Mouse (Mus musculus): ENCODE measurements around the gene Cdk6. TPM values are rescaled to one million over a fixed set of nuclear protein-coding genes. Genes with fewer than 3 reads are reported as not detected.

Cdk6 gene
- polyA plus RNA-seq, 1 experiment = 9.7 TPM

- whole genome bisulfite sequencing = 77% methylated on average over 1 of the region's 1 CpGs
- H3K27ac ChIP-seq (ENCODE audit: insufficient read depth, low read length) = no peak overlapping the region
Measured at GRCm38 (mm10) chr5:3551481-3551880, 210.2 kb downstream of the Cdk6 start.

GRCm38 (mm10) chr5:3554198-3554597 lies 212.9 kb downstream of the Cdk6 start:
- TF ChIP-seq POLR2A (IDR thresholded peaks at IDR 0.05; ENCODE audit: low read depth, low read length) = no peak
- no peak for TF ChIP-seq CTCF (IDR thresholded peaks at IDR 0.05; ENCODE audit: extremely low read depth, insufficient read depth, insufficient read length, insufficient replicate concordance)
- no peak overlapping the region; the same call in 1 of the 2 replicates for H3K4me3 ChIP-seq (ENCODE audit: extremely low read depth, insufficient read depth, insufficient read length)
- peaks cover 17% of the 10 kb centered on the region for H3K36me3 ChIP-seq (ENCODE audit: control insufficient read depth, insufficient read depth, low read length)
- no peaks in the 10 kb centered on the region for H3K27me3 ChIP-seq (ENCODE audit: control insufficient read depth, insufficient read depth, low read length)
- DNase-seq (ENCODE audit: low read depth in 1 of 2, low spot score in 2 of 2) = no peak
- no peak overlapping the region for H3K27ac ChIP-seq (ENCODE audit: insufficient read depth, low read length)
- no peaks in the 10 kb centered on the region for H3K4me1 ChIP-seq (ENCODE audit: control insufficient read depth, insufficient read depth, insufficient read length)
- 90% methylated on average over 2 of the region's 2 CpGs for WGBS

More at GRCm38 (mm10) chr5:3551481-3551880, 210.2 kb downstream of the Cdk6 start:
- Histone ChIP-seq H3K27me3 (ENCODE audit: control insufficient read depth, insufficient read depth, low read length) (no peaks in the 10 kb centered on the region), H3K4me1 (ENCODE audit: control insufficient read depth, insufficient read depth, insufficient read length) (no peaks in the 10 kb centered on the region), H3K4me3 (ENCODE audit: extremely low read depth, insufficient read depth, insufficient read length) (no peak overlapping the region), H3K36me3 (ENCODE audit: control insufficient read depth, insufficient read depth, low read length) (peaks cover 5% of the 10 kb centered on the region)
- TF ChIP-seq POLR2A (IDR thresholded peaks at IDR 0.05; ENCODE audit: low read depth, low read length) = no peak
- TF ChIP-seq CTCF (IDR thresholded peaks at IDR 0.05; ENCODE audit: extremely low read depth, insufficient read depth, insufficient read length, insufficient replicate concordance) = no peak
- no peak for DNase-seq (ENCODE audit: low read depth in 1 of 2, low spot score in 2 of 2)

- TF ChIP-seq CTCF (IDR thresholded peaks at IDR 0.05; ENCODE audit: extremely low read depth, insufficient read depth, insufficient read length, insufficient replicate concordance) (no peak), POLR2A (IDR thresholded peaks at IDR 0.05; ENCODE audit: low read depth, low read length) (no peak)
- no peaks in the 10 kb centered on the region for H3K4me1 ChIP-seq (ENCODE audit: control insufficient read depth, insufficient read depth, insufficient read length)
- H3K4me3 ChIP-seq (ENCODE audit: extremely low read depth, insufficient read depth, insufficient read length) = no peak within 1 kb of the TSS
- H3K36me3 ChIP-seq (ENCODE audit: control insufficient read depth, insufficient read depth, low read length) = peaks cover 54% of the 10 kb centered on the region
- H3K27ac ChIP-seq (ENCODE audit: insufficient read depth, low read length) = no peak within 1 kb of the TSS
- DNase-seq (ENCODE audit: low read depth in 1 of 2, low spot score in 2 of 2) = no peak
- WGBS = 96% methylated on average over 4 of the region's 4 CpGs
- H3K27me3 ChIP-seq (ENCODE audit: control insufficient read depth, insufficient read depth, low read length) = no peaks in the 10 kb centered on the region
Measured at GRCm38 (mm10) chr5:3571266-3571665, 230.0 kb downstream of the Cdk6 start, which contains the start of gene 1700109H08Rik. Gene 1700109H08Rik (plus strand): TSS chr5:3571566.

DNA sequence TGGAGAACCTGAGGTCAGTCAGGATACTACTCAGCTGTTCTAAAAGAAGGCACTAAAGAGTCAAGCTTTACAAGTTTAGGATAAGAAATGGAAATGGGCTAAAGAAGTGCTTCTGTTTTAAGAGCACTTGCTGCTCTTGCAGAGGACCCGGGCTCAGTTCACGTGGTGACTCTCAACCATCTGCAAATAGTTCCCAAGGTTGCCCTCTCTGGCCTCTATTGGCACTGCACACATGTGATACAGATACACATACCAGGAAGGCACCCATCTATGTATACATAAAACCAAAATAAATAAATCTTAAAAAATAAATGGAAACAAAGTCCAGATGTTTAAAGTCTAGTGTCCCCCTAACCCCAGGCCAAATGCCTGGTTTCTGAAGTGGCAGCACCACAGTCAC lies 233.5 kb downstream of the Cdk6 start:
- 97% methylated on average over 2 of the region's 2 CpGs for WGBS
- Histone ChIP-seq H3K36me3 (ENCODE audit: control insufficient read depth, insufficient read depth, low read length) (peaks cover 54% of the 10 kb centered on the region), H3K27ac (ENCODE audit: insufficient read depth, low read length) (no peak overlapping the region), H3K4me3 (ENCODE audit: extremely low read depth, insufficient read depth, insufficient read length) (no peak overlapping the region), H3K27me3 (ENCODE audit: control insufficient read depth, insufficient read depth, low read length) (no peaks in the 10 kb centered on the region), H3K4me1 (ENCODE audit: control insufficient read depth, insufficient read depth, insufficient read length) (no peaks in the 10 kb centered on the region)
- no peak for DNase-seq (ENCODE audit: low read depth in 1 of 2, low spot score in 2 of 2)
- TF ChIP-seq POLR2A (IDR thresholded peaks at IDR 0.05; ENCODE audit: low read depth, low read length) (no peak), CTCF (IDR thresholded peaks at IDR 0.05; ENCODE audit: extremely low read depth, insufficient read depth, insufficient read length, insufficient replicate concordance) (no peak)

DNA sequence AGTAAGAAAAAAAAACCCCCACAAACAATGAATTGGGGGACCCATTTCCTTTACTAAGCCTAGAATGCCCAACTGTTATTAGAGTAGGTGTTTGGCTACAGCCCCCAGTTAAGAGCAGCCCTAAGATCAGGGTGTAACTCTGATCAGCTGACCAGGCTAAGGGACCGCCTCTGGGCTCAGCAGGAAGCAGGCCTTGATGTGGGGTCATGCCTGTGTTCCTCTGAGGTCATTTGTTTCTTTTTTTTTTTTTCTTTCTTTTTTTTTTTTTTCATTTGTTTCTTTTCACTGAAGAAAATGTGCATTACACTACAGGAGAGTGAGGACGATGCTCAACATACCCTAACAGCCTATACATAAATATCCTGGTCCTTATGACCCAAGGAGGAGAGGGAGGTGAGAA lies 236.7 kb downstream of the Cdk6 start:
- Histone ChIP-seq H3K4me1 (ENCODE audit: control insufficient read depth, insufficient read depth, insufficient read length) (no peaks in the 10 kb centered on the region), H3K4me3 (ENCODE audit: extremely low read depth, insufficient read depth, insufficient read length) (no peak overlapping the region), H3K27ac (ENCODE audit: insufficient read depth, low read length) (no peak overlapping the region), H3K36me3 (ENCODE audit: control insufficient read depth, insufficient read depth, low read length) (peaks cover 41% of the 10 kb centered on the region), H3K27me3 (ENCODE audit: control insufficient read depth, insufficient read depth, low read length) (no peaks in the 10 kb centered on the region)
- TF ChIP-seq POLR2A (IDR thresholded peaks at IDR 0.05; ENCODE audit: low read depth, low read length) (no peak), CTCF (IDR thresholded peaks at IDR 0.05; ENCODE audit: extremely low read depth, insufficient read depth, insufficient read length, insufficient replicate concordance) (no peak)
- 93% methylated on average over 2 of the region's 2 CpGs for WGBS
- no peak for DNase-seq (ENCODE audit: low read depth in 1 of 2, low spot score in 2 of 2)

DNA sequence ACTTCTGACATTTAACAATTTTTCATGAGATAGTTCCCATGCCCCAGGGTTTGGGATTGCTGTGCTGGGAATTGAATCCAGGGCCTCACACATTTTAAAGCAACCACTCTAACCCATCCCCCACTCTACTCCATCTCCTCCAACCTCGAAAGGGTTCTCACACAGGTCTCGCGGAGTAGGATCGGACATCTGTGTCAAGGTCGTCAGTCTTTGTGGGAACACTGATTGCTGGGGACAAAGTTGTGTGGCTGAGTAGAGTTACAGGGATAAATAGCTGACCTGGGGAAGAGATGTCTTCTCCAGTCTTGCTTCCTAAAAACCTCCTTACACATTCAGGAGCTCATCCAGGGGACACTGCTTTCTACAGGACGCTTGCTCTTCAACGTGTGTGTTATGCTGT lies 237.8 kb downstream of the Cdk6 start:
- no peak overlapping the region for H3K27ac ChIP-seq (ENCODE audit: insufficient read depth, low read length)
- H3K36me3 ChIP-seq (ENCODE audit: control insufficient read depth, insufficient read depth, low read length) = peaks cover 38% of the 10 kb centered on the region
- TF ChIP-seq CTCF (IDR thresholded peaks at IDR 0.05; ENCODE audit: extremely low read depth, insufficient read depth, insufficient read length, insufficient replicate concordance) (no peak), POLR2A (IDR thresholded peaks at IDR 0.05; ENCODE audit: low read depth, low read length) (no peak)
- 97% methylated on average over 7 of the region's 7 CpGs for WGBS
- no peak for DNase-seq (ENCODE audit: low read depth in 1 of 2, low spot score in 2 of 2)
- H3K27me3 ChIP-seq (ENCODE audit: control insufficient read depth, insufficient read depth, low read length) = no peaks in the 10 kb centered on the region
- no peaks in the 10 kb centered on the region for H3K4me1 ChIP-seq (ENCODE audit: control insufficient read depth, insufficient read depth, insufficient read length)
- H3K4me3 ChIP-seq (ENCODE audit: extremely low read depth, insufficient read depth, insufficient read length) = no peak overlapping the region

Other genes with a start within 250 kb of the Cdk6 start
- gene Fam133b, start 202.3 kb downstream of the Cdk6 start, polyA plus RNA-seq (2012; rRNA removed) = 3.9 and 4.7 TPM in 2 replicates
- gene 1700109H08Rik, start 230.1 kb downstream of the Cdk6 start, polyA plus RNA-seq (2012; rRNA removed) = 1.5 and 1.6 TPM in 2 replicates

Measured in spleen, adult 2 months (tissue).